In genomic region chr9:118529783-118530182, GRCm38 (mm10) we compare ENCODE assay signal across 28 mouse cellular contexts. TPM values are rescaled to one million over a fixed set of nuclear protein-coding genes. Genes with fewer than 3 reads are reported as not detected.
"Had no signal": no experiment of that assay in that cellular context is flagged by ENCODE, and none has a peak within 500 bp of the region (broad histone marks: within the 10 kb centered on the region; RNA-seq: fewer than 3 reads in every experiment).

No protein-coding gene starts in this region.

- H3K4me2 ChIP-seq: embryonic facial prominence, embryonic 12.5 days; embryonic facial prominence, embryonic 13.5 days; embryonic facial prominence, embryonic 15.5 days; forebrain, embryonic 12.5 days; forebrain, embryonic 13.5 days; forebrain, embryonic 15.5 days had no signal

- DNase-seq: cerebellum, adult 2 months; cerebellum, adult 8-10 months; cerebellum, adult 9-10 months; cerebellum, adult 9-11 months; cerebellum, postnatal 10 days; cerebellum, postnatal 14 days; cerebellum, postnatal 25 days; cerebellum, postnatal 36 days; embryo, embryonic 11 days; forebrain, postnatal 0 days; gastrocnemius, postnatal 10 days; gastrocnemius, postnatal 14 days; gastrocnemius, postnatal 25 days; gastrocnemius, postnatal 36 days; heart, adult 18-20 months; heart, adult 2 months had no signal

- H3K27me3 ChIP-seq: embryonic facial prominence, embryonic 12.5 days; embryonic facial prominence, embryonic 13.5 days; embryonic facial prominence, embryonic 15.5 days; forebrain, embryonic 12.5 days; forebrain, embryonic 13.5 days; forebrain, embryonic 15.5 days had no signal

- ATAC-seq: forebrain, embryonic 13.5 days; forebrain, embryonic 14.5 days; forebrain, embryonic 15.5 days; forebrain, embryonic 16.5 days; forebrain, postnatal 0 days had no signal

- H3K4me3 ChIP-seq: embryonic facial prominence, embryonic 10.5 days; embryonic facial prominence, embryonic 12.5 days; embryonic facial prominence, embryonic 13.5 days; embryonic facial prominence, embryonic 15.5 days; erythroblast, embryonic 14.5 days; forebrain, embryonic 10.5 days; forebrain, embryonic 12.5 days; forebrain, embryonic 13.5 days; forebrain, embryonic 15.5 days; gastrocnemius, adult 2 months; heart, adult 2 months had no signal

- H3K27ac ChIP-seq: embryonic facial prominence, embryonic 10.5 days; embryonic facial prominence, embryonic 12.5 days; embryonic facial prominence, embryonic 13.5 days; embryonic facial prominence, embryonic 15.5 days; forebrain, embryonic 10.5 days; forebrain, embryonic 12.5 days; forebrain, embryonic 13.5 days; forebrain, embryonic 15.5 days; heart, adult 2 months had no signal

- H3K9ac ChIP-seq: embryonic facial prominence, embryonic 12.5 days; embryonic facial prominence, embryonic 13.5 days; embryonic facial prominence, embryonic 15.5 days; forebrain, embryonic 12.5 days; forebrain, embryonic 13.5 days; forebrain, embryonic 15.5 days; forebrain, postnatal 0 days had no signal

- H3K9me3 ChIP-seq: embryonic facial prominence, embryonic 10.5 days; embryonic facial prominence, embryonic 12.5 days; embryonic facial prominence, embryonic 13.5 days; embryonic facial prominence, embryonic 15.5 days; forebrain, embryonic 10.5 days; forebrain, embryonic 12.5 days; forebrain, embryonic 13.5 days; forebrain, embryonic 15.5 days had no signal

- H3K4me1 ChIP-seq: embryonic facial prominence, embryonic 10.5 days; embryonic facial prominence, embryonic 12.5 days; embryonic facial prominence, embryonic 13.5 days; embryonic facial prominence, embryonic 15.5 days; forebrain, embryonic 10.5 days; forebrain, embryonic 12.5 days; forebrain, embryonic 13.5 days; forebrain, embryonic 15.5 days had no signal

RNA-seq across cellular contexts. Expression of gene Eomes, which starts 51.8 kb away (rescaled TPM):
- polyA plus RNA-seq: embryonic facial prominence, embryonic 15.5 days; erythroblast, embryonic 14.5 days had no signal
